Mouse (Mus musculus) limb, embryonic 14.5 days (tissue): ENCODE data around the gene Srpk2. TPM values are rescaled to one million over a fixed set of nuclear protein-coding genes. Genes with fewer than 3 reads are reported as not detected.

ENCODE experiments used
- ATAC-seq: fragments of 200-750 bp; cut with Nextera tagmentation; 2 replicates; pipeline ENCODE4 v1.8.0; 2017; ENCODE audit warnings: low read depth, moderate number of reproducible peaks, moderate TSS enrichment; ENCODE audit not compliant: low FRiP score
- DNase-seq: peaks from one replicate; pipeline ENCODE4 v3.0.0-alpha.2; 2015; ENCODE audit warnings: low spot score
- H3K27ac ChIP-seq: fragments of 300-500 bp; sonication (generic); replicated peaks from 2 replicates; pipeline ENCODE4 v1.5.1; 2014; ENCODE audit warnings: low read depth, mild to moderate bottlenecking, low read length, moderate library complexity, mixed read lengths
- H3K27me3 ChIP-seq: fragments of 300-500 bp; sonication (generic); 2 replicates; pipeline ENCODE4 v1.6.1; 2014; ENCODE audit warnings: low read length, mixed read lengths; ENCODE audit not compliant: control insufficient read depth, insufficient read depth
- H3K36me3 ChIP-seq: fragments of 300-500 bp; sonication (generic); 2 replicates; pipeline ENCODE4 v1.6.1; 2014; ENCODE audit warnings: mild to moderate bottlenecking, low read length, moderate library complexity, mixed read lengths; ENCODE audit not compliant: control insufficient read depth, insufficient read depth
- H3K4me1 ChIP-seq: fragments of 300-500 bp; sonication (generic); 2 replicates; pipeline ENCODE4 v1.6.1; 2014; ENCODE audit warnings: antibody characterized with exemption, low read length, mixed read lengths; ENCODE audit not compliant: control insufficient read depth, insufficient read depth
- H3K4me2 ChIP-seq: fragments of 300-500 bp; sonication (generic); replicated peaks from 2 replicates; pipeline ENCODE4 v1.6.1; 2014; ENCODE audit warnings: low read depth, mild to moderate bottlenecking, low read length, moderate library complexity; ENCODE audit not compliant: severe bottlenecking
- H3K4me3 ChIP-seq: fragments of 300-500 bp; sonication (generic); replicated peaks from 2 replicates; pipeline ENCODE4 v1.5.1; 2014; ENCODE audit warnings: low read length
- H3K9ac ChIP-seq: fragments of 300-500 bp; sonication (generic); 2 replicates; pipeline ENCODE4 v1.6.1; 2014; ENCODE audit warnings: mild to moderate bottlenecking, low read depth, low read length, moderate library complexity; ENCODE audit not compliant: severe bottlenecking
- H3K9me3 ChIP-seq: fragments of 300-500 bp; sonication (generic); 2 replicates; pipeline ENCODE4 v1.6.1; 2016; ENCODE audit warnings: low read length; ENCODE audit not compliant: control insufficient read depth
- POLR2A ChIP-seq: fragments of 200-500 bp; IDR thresholded peaks from 2 replicates; pipeline ENCODE4 v1.8.0; 2012; ENCODE audit warnings: inconsistent platforms, mild to moderate bottlenecking, moderate library complexity, borderline replicate concordance; ENCODE audit not compliant: insufficient read depth, insufficient read length; ENCODE audit errors: extremely low read depth
- WGBS: fragments of 180-500 bp; shearing (Covaris S2); extraction: QIAGEN DNeasy Blood & Tissue Kit; methylation state at CpG from one replicate; pipeline ENCODE4 v1.1.7; 2014; 5-methylcytosine and 5-hydroxymethylcytosine counted together
- polyA plus RNA-seq, 2 experiments: library from polyadenylated mRNA; depleted of rRNA in 1 of 2; stranded (reverse) in 1 of 2; unstranded in 1 of 2; fragments of >200 nt; fragmentation: Nextera tagmentation in 1 of 2; extraction: Ambion mirVana in 1 of 2; gene quantifications; 2 replicates each; pipeline versions ENCODE4 v1.2.1 to v1.2.3; 2012 to 2014

The Srpk2 gene
- polyA plus RNA-seq, 2 experiments: 44.1 to 60.8 TPM

DNA sequence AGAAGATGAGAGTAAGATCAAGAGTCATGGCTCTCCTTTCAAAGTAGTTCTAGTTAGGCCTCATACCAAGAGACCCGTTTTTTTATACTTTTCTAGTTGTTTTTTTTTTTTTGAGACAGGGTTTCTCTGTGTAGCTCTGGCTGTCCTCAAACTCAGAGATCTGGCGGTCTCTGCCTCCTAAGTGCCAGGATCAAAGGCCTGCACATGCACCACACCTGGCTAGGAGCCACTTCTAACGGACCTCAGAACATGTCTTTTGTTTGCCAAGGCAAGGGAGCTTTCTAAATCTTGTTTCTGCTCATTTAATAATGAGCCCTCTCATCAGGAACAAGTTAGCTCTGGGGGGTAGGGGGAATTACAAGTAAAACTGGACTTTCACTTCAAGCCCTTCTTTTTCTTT lies 159.8 kb downstream of the Srpk2 start:
- Histone ChIP-seq H3K9me3 (no peaks in the 10 kb centered on the region), H3K4me1 (no peaks in the 10 kb centered on the region), H3K4me3 (no peak overlapping the region), H3K27ac (no peak overlapping the region), H3K27me3 (no peaks in the 10 kb centered on the region), H3K4me2 (no peak overlapping the region), H3K9ac (no peak overlapping the region), H3K36me3 (peaks cover 56% of the 10 kb centered on the region)
- no peak for ATAC-seq
- 67% methylated on average over 3 of the region's 3 CpGs for WGBS
- TF ChIP-seq POLR2A: no peak
- no peak for DNase-seq

DNA sequence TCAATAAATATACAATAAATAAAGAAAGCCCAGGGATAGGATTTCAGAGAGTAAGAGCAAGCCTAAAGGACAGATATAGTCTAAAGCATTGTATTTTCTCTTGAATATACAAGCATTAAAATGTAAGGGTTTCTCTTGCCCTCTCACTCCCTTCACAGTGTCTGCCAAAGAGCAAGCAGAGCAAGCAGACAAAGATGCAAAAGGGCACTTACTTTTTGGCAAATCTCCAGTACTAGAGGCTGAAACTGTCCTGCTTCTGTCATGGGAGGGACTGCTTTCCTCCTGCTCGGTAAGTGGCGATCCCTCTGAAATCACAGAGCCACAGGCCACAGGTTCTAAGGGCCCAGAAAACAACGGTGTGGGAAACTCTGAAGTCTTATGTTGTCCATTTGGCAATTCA lies 160.5 kb downstream of the Srpk2 start:
- 78% methylated on average over 3 of the region's 3 CpGs for WGBS
- no peak overlapping the region for H3K27ac ChIP-seq
- H3K9ac ChIP-seq: no peak overlapping the region
- no peaks in the 10 kb centered on the region for H3K4me1 ChIP-seq
- H3K27me3 ChIP-seq: no peaks in the 10 kb centered on the region
- no peak overlapping the region for H3K4me3 ChIP-seq
- DNase-seq: no peak
- H3K4me2 ChIP-seq: no peak overlapping the region
- H3K36me3 ChIP-seq: peaks cover 61% of the 10 kb centered on the region
- ATAC-seq: no peak
- H3K9me3 ChIP-seq: no peaks in the 10 kb centered on the region
- no peak for TF ChIP-seq POLR2A

GRCm38 (mm10) chr5:23521645-23522044 lies 162.8 kb downstream of the Srpk2 start:
- no peaks in the 10 kb centered on the region for H3K9me3 ChIP-seq
- 40% methylated on average over 1 of the region's 1 CpGs for WGBS

GRCm38 (mm10) chr5:23519679-23520078 lies 164.7 kb downstream of the Srpk2 start:
- H3K4me1 ChIP-seq: no peaks in the 10 kb centered on the region
- H3K36me3 ChIP-seq: peaks cover 62% of the 10 kb centered on the region
- no peaks in the 10 kb centered on the region for H3K27me3 ChIP-seq
- DNase-seq (no peak), ATAC-seq (no peak)
- WGBS: 82% methylated on average over 3 of the region's 3 CpGs
- H3K9me3 ChIP-seq: no peaks in the 10 kb centered on the region
- H3K4me3 ChIP-seq: no peak overlapping the region
- no peak overlapping the region for H3K9ac ChIP-seq
- TF ChIP-seq POLR2A: no peak
- no peak overlapping the region for H3K4me2 ChIP-seq
- no peak overlapping the region for H3K27ac ChIP-seq

More at GRCm38 (mm10) chr5:23521645-23522044, 162.8 kb downstream of the Srpk2 start:
- no peaks in the 10 kb centered on the region for H3K4me1 ChIP-seq
- H3K9ac ChIP-seq: no peak overlapping the region
- ATAC-seq (no peak), DNase-seq (no peak)
- H3K27me3 ChIP-seq: no peaks in the 10 kb centered on the region
- no peak overlapping the region for H3K4me3 ChIP-seq
- no peak for TF ChIP-seq POLR2A
- no peak overlapping the region for H3K4me2 ChIP-seq
- no peak overlapping the region for H3K27ac ChIP-seq
- peaks cover 66% of the 10 kb centered on the region for H3K36me3 ChIP-seq

DNA sequence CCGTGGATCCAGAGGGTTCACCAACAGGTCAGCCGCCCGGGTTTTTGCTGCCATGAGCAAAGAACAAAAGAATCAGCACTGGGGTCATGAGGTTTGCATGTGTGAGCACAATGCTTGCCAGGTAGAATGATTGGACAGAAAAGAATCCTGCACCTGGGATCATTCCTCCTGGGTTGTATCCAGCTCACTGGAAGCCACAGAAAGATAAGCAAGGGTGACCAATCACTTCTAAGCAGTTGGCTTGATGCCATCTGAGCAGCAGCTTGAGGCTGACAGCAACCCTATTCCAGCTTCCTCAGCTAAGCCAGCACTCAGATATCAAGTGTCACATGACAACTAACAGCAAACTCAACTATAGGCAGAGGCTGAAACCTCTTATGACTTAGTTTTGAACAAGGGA lies 165.7 kb downstream of the Srpk2 start:
- no peak overlapping the region for H3K4me2 ChIP-seq
- no peak overlapping the region for H3K4me3 ChIP-seq
- H3K36me3 ChIP-seq: peaks cover 65% of the 10 kb centered on the region
- no peaks in the 10 kb centered on the region for H3K27me3 ChIP-seq
- H3K27ac ChIP-seq: no peak overlapping the region
- ATAC-seq: peak; percentile 74
- no peaks in the 10 kb centered on the region for H3K9me3 ChIP-seq
- DNase-seq: peak; percentile 58
- no peak overlapping the region for H3K9ac ChIP-seq
- 72% methylated on average over 3 of the region's 3 CpGs for WGBS
- TF ChIP-seq POLR2A: no peak
- H3K4me1 ChIP-seq: no peaks in the 10 kb centered on the region

DNA sequence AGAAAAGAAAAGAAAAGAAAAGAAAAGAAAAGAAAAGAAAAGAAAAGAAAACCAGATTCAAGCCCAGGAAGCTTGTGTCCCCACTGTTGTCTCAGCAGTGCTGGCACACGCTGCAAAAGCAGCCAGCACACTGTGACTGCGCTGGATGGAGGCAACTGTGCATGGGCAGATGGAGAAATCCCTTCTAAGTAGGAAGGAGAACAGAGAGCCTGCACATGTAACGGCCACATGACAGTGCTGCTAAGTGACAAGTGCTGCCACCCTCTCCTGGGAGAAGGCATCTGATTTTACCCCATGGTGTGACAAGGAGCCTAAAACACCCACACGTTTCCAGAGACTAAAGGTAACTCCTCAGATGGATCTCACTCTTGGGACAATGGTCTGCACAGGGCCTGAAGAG lies 166.6 kb downstream of the Srpk2 start:
- no peak for TF ChIP-seq POLR2A
- H3K36me3 ChIP-seq: peaks cover 68% of the 10 kb centered on the region
- ATAC-seq (no peak), DNase-seq (no peak)
- no peak overlapping the region for H3K4me2 ChIP-seq
- H3K4me3 ChIP-seq: no peak overlapping the region
- no peak overlapping the region for H3K27ac ChIP-seq
- WGBS: 84% methylated on average over 4 of the region's 4 CpGs
- no peaks in the 10 kb centered on the region for H3K9me3 ChIP-seq
- H3K27me3 ChIP-seq: no peaks in the 10 kb centered on the region
- H3K4me1 ChIP-seq: no peaks in the 10 kb centered on the region
- H3K9ac ChIP-seq: no peak overlapping the region
